Mouse (Mus musculus): ENCODE measurements around the gene D330020A13Rik. TPM values are rescaled to one million over a fixed set of nuclear protein-coding genes. Genes with fewer than 3 reads are reported as not detected.

The D330020A13Rik gene
- polyA plus RNA-seq (2015; fragmentation: Nextera tagmentation; extraction: Ambion mirVana): 0.18 and 0.25 TPM in 2 replicates

DNA sequence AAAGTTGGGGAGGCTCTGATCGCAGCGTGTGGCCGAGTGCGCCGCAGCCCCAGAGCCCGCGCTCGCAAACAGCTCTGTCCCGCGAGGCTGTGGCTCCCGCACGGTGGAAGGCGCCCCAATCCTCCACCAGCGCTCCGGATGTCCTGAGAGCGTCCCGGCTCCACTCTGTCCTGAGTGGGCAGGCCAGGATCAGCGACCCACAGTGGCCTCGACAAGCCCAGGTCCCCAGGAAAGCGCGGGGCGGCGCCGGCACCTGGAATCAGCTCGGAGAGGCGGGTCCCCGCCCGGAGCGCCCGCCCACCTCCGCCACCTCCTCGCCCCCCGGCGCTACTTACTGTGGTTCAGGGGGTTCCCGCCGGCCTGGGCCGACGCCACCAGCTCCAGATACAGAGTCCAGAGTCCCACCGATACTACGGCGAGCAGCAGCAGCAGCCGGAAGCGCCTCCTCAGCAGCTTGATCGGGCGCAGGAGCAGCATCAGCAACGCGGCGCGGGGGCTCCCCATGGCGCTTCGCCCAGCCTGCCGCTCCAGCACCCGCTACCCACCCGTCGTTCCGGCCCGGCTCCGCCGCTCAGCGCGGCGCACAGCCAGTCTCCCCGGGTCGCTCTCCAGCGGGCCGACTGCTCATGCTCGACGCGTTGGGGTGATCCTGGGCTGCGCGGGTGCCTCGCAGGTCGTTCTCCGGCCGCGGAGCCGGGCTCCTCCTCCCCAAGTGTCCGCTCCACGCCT is at the start of gene D330020A13Rik, which contains the start of gene B4galnt3:
Gene D330020A13Rik, plus strand, starts transcription at position 309 of the 729 bp plus-strand sequence.
Gene B4galnt3, minus strand, starts transcription at position 504 of the 729 bp plus-strand sequence.
- ATAC-seq (ENCODE audit: low FRiP score, low read depth): peak; percentile 84
- Histone ChIP-seq H3K4me2 (peak within 1 kb of the TSS; percentile 97), H3K4me1 (replicated peaks) (peaks cover 9% of the 10 kb centered on the region), H3K27ac (replicated peaks) (no peak within 1 kb of the TSS), H3K27me3 (peaks cover 29% of the 10 kb centered on the region), H3K36me3 (no peaks in the 10 kb centered on the region), H3K9me3 (no peaks in the 10 kb centered on the region), H3K4me3 (peak within 1 kb of the TSS; percentile 76), H3K9ac (peak within 1 kb of the TSS; percentile 55)
- under 1% methylated on average over 75 of the region's 79 CpGs for WGBS

DNA sequence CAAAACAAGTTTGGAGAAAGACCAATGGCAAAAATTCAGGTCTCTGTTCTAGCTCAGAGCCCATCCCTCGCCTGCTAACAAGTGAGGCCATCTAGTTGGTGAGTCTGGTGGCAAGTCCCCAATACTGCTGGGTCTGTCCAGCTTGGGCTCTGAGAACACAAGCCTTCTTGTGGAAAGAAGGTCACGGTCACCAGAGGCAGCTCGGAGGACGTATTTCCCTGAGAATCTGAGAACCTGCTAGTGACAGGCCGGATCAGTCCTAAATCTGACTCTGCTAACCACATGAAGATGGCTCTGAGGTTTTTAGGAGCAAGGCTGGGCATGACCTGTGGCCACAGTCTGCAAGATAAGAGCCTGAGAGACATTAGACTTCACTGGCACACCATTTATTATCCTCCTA is 47.5 kb upstream of the D330020A13Rik start:
- no peak overlapping the region for H3K9ac ChIP-seq
- H3K4me3 ChIP-seq: no peak overlapping the region
- no peak overlapping the region for H3K4me2 ChIP-seq
- no peaks in the 10 kb centered on the region for H3K4me1 ChIP-seq (replicated peaks)
- H3K27me3 ChIP-seq: no peaks in the 10 kb centered on the region
- H3K9me3 ChIP-seq: no peaks in the 10 kb centered on the region
- no peaks in the 10 kb centered on the region for H3K36me3 ChIP-seq
- WGBS: 86% methylated on average over 5 of the region's 5 CpGs
- no peak for ATAC-seq (ENCODE audit: low FRiP score, low read depth)
- no peak overlapping the region for H3K27ac ChIP-seq (replicated peaks)

DNA sequence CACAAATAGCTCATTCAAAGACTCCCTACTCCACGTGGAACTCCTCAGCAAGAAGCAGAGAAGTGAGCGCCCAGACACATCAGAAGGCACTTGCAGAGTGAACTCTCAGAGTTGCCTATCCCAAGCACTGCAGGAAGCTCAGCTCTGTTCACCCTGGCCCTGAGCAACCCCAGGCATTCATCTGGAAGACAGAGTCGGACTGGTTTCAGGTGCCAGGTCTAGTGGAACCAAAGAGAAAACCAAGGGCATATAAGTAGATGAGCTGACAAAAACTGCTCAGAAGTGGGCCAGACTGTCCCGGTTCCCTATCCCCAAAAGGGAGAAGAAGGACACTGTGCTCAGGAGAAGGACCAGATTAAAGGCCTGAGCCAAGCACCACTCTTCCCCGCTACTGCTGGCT is 44.3 kb upstream of the D330020A13Rik start:
- H3K27me3 ChIP-seq: no peaks in the 10 kb centered on the region

DNA sequence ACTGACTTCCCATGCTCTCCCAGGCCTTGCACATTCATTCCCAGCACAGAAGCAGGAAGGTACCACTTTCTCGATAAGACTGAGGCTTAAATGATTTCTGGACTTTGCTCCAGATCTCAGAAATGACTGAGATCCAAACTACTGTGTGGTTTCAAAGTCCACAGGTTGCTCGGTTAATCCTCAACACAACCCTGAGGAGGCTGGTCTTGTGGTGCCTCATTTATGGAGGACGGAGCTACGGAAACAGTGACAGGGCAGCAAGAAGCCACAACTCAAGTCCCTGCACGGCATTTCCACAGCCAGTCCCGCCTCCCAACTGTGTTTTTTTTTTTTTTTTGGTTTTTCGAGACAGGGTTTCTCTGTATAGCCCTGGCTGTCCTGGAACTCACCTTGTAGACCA is 43.2 kb upstream of the D330020A13Rik start:
- Histone ChIP-seq H3K36me3 (no peaks in the 10 kb centered on the region), H3K27me3 (no peaks in the 10 kb centered on the region), H3K9ac (no peak overlapping the region), H3K4me3 (no peak overlapping the region), H3K27ac (replicated peaks) (no peak overlapping the region), H3K4me1 (replicated peaks) (no peaks in the 10 kb centered on the region), H3K9me3 (no peaks in the 10 kb centered on the region), H3K4me2 (no peak overlapping the region)
- no peak for ATAC-seq (ENCODE audit: low FRiP score, low read depth)
- WGBS: 90% methylated on average over 7 of the region's 7 CpGs

More for the DNA sequence above, 44.3 kb upstream of the D330020A13Rik start:
- H3K27ac ChIP-seq (replicated peaks): no peak overlapping the region
- H3K4me3 ChIP-seq: no peak overlapping the region
- no peak overlapping the region for H3K4me2 ChIP-seq
- ATAC-seq (ENCODE audit: low FRiP score, low read depth): no peak
- H3K9me3 ChIP-seq: no peaks in the 10 kb centered on the region
- no peak overlapping the region for H3K9ac ChIP-seq
- H3K4me1 ChIP-seq (replicated peaks): no peaks in the 10 kb centered on the region
- 70% methylated on average over 5 of the region's 5 CpGs for WGBS
- no peaks in the 10 kb centered on the region for H3K36me3 ChIP-seq

DNA sequence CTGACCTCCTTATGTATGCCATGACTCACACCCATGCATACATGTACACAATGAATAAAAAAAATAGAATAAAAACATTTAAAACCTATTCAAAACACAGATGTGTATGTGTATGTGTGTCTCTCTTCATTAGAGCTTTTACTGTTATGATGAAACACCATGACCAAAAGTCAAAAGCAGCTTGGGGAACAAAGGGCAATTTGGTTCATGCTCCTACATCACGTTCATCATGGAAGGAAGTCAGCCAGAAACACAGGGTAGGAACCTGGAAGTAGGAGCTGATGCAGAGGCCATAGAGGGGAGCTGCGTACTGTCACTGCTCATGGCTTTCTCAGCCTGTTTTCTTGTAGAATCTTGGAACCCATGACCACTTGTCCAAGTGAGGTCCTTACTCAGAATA is 41.4 kb upstream of the D330020A13Rik start:
- Histone ChIP-seq H3K27me3 (no peaks in the 10 kb centered on the region), H3K36me3 (no peaks in the 10 kb centered on the region), H3K27ac (replicated peaks) (no peak overlapping the region), H3K9ac (no peak overlapping the region), H3K9me3 (no peaks in the 10 kb centered on the region), H3K4me3 (no peak overlapping the region), H3K4me2 (no peak overlapping the region), H3K4me1 (replicated peaks) (no peaks in the 10 kb centered on the region)
- ATAC-seq (ENCODE audit: low FRiP score, low read depth): no peak
- WGBS: 91% methylated on average over 2 of the region's 2 CpGs

DNA sequence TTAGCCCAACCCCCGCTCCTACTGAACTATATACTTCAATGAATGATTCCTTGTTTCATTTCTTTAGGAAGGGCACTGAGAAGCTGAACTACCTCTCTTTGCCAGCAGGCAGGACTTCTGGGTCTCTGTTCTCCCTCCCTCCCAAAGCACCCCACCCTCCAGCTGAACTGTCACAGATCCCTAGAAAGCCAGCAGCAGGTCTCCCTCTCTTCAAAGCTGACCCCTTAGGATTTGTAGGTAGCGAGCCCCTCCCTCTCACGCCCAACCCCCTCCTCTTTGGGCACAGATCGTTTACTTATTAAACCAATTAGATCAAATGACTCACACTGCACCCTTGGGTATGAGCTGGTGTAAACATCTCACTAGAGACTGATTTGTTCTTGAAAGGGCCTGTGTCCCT is 39.5 kb upstream of the D330020A13Rik start:
- Histone ChIP-seq H3K9me3 (no peaks in the 10 kb centered on the region), H3K27ac (replicated peaks) (no peak overlapping the region), H3K4me2 (no peak overlapping the region), H3K9ac (no peak overlapping the region), H3K4me1 (replicated peaks) (no peaks in the 10 kb centered on the region), H3K27me3 (no peaks in the 10 kb centered on the region), H3K4me3 (no peak overlapping the region), H3K36me3 (no peaks in the 10 kb centered on the region)
- no peak for ATAC-seq (ENCODE audit: low FRiP score, low read depth)
- 45% methylated on average over 4 of the region's 4 CpGs for WGBS

DNA sequence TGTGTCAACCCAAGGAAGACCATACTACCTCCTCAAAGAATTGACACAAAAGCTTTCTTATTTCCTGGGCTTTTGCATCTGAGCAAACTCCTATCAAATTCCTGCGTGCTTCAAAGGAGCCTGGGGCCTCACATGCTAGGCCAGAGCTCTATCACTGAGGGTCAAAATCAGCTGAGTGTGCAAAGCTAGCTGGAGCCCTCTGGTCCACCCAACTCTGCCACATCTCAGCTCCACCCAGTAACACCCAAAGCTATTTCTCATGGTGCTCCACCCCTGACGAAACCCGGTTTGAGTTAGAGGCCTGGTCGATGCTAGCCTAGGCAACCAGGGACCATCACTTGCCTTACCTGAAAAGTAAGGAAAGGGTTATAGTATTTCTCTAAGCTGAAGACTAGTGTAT is 39.0 kb upstream of the D330020A13Rik start:
- H3K9ac ChIP-seq: no peak overlapping the region
- WGBS: 69% methylated on average over 4 of the region's 4 CpGs
- H3K27me3 ChIP-seq: no peaks in the 10 kb centered on the region
- H3K4me2 ChIP-seq: no peak overlapping the region
- no peaks in the 10 kb centered on the region for H3K4me1 ChIP-seq (replicated peaks)
- ATAC-seq (ENCODE audit: low FRiP score, low read depth): no peak
- H3K9me3 ChIP-seq: no peaks in the 10 kb centered on the region
- H3K27ac ChIP-seq (replicated peaks): no peak overlapping the region
- H3K36me3 ChIP-seq: no peaks in the 10 kb centered on the region
- no peak overlapping the region for H3K4me3 ChIP-seq

DNA sequence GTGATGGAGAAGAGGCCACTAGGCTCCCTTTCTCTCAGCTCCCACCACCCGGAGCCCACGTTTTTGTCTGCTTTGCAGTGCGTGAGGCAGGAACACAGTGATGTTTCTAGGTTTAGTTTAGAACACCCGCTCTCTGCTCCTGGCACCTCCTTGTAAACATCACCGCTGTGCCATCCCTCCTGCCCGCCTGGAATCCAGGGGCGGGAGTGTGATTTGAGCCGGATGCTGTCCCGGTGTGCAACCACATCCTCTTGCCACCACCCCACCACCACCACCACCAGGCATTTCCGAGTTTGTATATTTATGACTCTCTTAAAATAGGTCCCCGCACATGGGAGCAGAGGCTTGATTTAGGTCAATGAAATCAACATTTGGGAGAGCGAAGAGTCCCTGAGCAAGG is 38.5 kb upstream of the D330020A13Rik start:
- no peaks in the 10 kb centered on the region for H3K4me1 ChIP-seq (replicated peaks)
- no peak overlapping the region for H3K4me2 ChIP-seq
- no peak overlapping the region for H3K4me3 ChIP-seq
- no peaks in the 10 kb centered on the region for H3K9me3 ChIP-seq
- no peaks in the 10 kb centered on the region for H3K36me3 ChIP-seq
- no peaks in the 10 kb centered on the region for H3K27me3 ChIP-seq
- no peak overlapping the region for H3K9ac ChIP-seq
- no peak for ATAC-seq (ENCODE audit: low FRiP score, low read depth)
- H3K27ac ChIP-seq (replicated peaks): no peak overlapping the region
- WGBS: 91% methylated on average over 12 of the region's 12 CpGs

DNA sequence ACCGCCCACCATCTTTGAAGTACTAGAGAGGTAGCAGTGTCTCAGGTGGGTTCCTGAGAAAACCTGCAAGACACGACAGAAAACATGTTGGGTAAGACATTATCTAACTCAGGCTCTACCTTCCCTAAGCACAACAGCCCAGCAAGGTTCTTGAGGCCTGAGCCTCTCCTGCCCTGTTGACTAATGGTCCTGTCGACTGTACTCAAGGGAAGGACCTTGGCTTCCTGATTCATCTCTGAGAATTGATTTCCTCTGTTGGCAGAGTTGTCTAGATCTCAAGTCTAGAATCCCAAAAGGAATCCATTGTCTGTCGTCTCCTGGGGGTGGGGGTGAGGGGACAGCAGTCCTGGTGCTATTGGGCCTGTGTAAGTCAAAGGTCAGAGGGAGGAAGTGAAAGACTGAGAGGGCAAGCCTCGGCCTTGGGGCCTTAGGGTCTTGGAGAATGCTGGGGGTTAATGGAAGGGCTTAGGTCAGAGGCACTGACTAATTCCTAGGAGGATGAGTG is 37.7 kb upstream of the D330020A13Rik start:
- ATAC-seq (ENCODE audit: low FRiP score, low read depth): no peak
- no peak overlapping the region for H3K27ac ChIP-seq (replicated peaks)
- H3K9ac ChIP-seq: no peak overlapping the region
- no peak overlapping the region for H3K4me3 ChIP-seq
- no peaks in the 10 kb centered on the region for H3K9me3 ChIP-seq
- H3K27me3 ChIP-seq: no peaks in the 10 kb centered on the region
- H3K4me2 ChIP-seq: no peak overlapping the region
- H3K36me3 ChIP-seq: no peaks in the 10 kb centered on the region
- H3K4me1 ChIP-seq (replicated peaks): no peaks in the 10 kb centered on the region
- 65% methylated on average over 5 of the region's 5 CpGs for WGBS

DNA sequence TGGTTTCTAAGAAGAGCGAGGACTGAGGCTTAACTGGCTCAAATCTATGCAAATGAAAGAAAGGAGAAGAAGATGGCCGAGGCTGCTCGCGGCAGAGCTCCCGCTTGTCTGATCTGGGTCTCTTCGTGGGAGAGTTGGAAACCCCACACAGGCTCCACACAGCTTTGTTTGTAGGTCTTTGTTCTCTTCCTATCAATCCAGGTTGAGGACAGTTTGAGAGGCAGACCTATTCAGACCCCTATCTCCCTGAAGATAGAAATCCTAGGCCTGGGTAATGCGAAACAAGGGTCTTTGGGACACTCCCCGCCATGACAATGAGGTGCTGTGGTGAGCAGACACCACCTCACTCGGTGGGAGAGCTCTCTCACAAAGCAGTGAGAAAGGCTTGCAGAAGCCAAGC is 34.7 kb upstream of the D330020A13Rik start:
- no peak for ATAC-seq (ENCODE audit: low FRiP score, low read depth)
- no peaks in the 10 kb centered on the region for H3K9me3 ChIP-seq
- no peaks in the 10 kb centered on the region for H3K36me3 ChIP-seq
- H3K4me3 ChIP-seq: no peak overlapping the region
- no peaks in the 10 kb centered on the region for H3K4me1 ChIP-seq (replicated peaks)
- WGBS: 14% methylated on average over 9 of the region's 9 CpGs
- no peak overlapping the region for H3K4me2 ChIP-seq
- H3K27ac ChIP-seq (replicated peaks): no peak overlapping the region
- H3K9ac ChIP-seq: no peak overlapping the region
- H3K27me3 ChIP-seq: no peaks in the 10 kb centered on the region

DNA sequence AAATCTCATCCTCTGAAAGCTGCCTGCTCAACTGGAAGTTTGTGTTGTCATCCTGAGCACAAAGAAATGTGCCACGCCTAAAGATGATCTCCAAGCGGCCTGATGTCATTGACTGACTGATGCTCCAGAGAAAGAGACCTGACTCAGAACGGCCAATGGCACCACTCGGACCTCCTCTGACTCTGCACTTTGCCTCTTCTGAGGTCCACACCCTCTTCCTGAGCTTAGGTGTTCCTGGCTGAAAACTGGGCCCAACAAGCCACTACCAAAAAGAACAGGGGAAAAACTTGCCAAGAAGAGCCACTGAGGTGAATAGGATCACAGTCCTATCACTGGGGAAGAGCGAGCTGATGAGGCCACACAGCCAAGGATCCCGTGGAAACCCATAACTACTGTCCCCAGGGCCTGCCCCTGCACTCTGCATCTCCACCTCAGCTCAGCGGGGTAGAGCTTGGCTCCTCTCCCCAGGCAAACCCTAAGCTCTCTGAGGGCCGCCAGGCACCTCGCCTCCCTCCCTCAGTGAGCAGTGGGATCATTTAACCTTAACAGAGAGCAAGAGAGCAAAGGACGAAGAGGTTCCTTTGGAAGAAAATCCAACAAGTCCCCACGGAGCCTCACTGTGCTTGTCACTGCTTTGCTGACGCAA is 31.2 kb upstream of the D330020A13Rik start:
- ATAC-seq (ENCODE audit: low FRiP score, low read depth): no peak
- Histone ChIP-seq H3K27ac (replicated peaks) (no peak overlapping the region), H3K4me3 (no peak overlapping the region), H3K27me3 (no peaks in the 10 kb centered on the region), H3K9me3 (no peaks in the 10 kb centered on the region), H3K4me1 (replicated peaks) (no peaks in the 10 kb centered on the region), H3K4me2 (no peak overlapping the region), H3K9ac (no peak overlapping the region), H3K36me3 (no peaks in the 10 kb centered on the region)
- WGBS: 63% methylated on average over 12 of the region's 12 CpGs

DNA sequence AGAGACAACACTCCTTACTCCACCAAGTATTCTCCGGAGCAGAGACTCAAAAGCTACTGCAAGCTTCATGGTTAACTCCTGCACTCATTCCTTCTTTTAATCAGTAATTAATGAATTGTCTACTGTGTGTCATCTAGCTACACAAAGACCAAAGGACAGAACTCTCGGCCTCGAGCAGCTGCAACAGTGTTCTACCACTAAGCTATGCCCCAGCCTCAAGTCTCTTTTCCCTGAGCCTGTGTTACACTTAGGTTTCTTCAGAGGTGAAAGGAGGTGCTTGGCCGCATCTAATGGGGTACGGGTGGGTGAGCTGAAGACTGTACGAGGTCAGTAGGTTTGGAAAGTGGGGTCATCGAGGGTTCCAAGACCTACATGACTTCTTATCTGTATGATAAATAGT is 30.6 kb upstream of the D330020A13Rik start:
- H3K4me3 ChIP-seq: no peak overlapping the region
- no peak overlapping the region for H3K9ac ChIP-seq
- no peak overlapping the region for H3K27ac ChIP-seq (replicated peaks)
- no peaks in the 10 kb centered on the region for H3K27me3 ChIP-seq
- no peak for ATAC-seq (ENCODE audit: low FRiP score, low read depth)
- no peaks in the 10 kb centered on the region for H3K9me3 ChIP-seq
- H3K4me2 ChIP-seq: no peak overlapping the region
- H3K36me3 ChIP-seq: no peaks in the 10 kb centered on the region
- 85% methylated on average over 7 of the region's 7 CpGs for WGBS
- H3K4me1 ChIP-seq (replicated peaks): no peaks in the 10 kb centered on the region
